Mouse (Mus musculus): ENCODE data around the gene Ttll13. TPM values are rescaled to one million over a fixed set of nuclear protein-coding genes. Genes with fewer than 3 reads are reported as not detected.

Ttll13 gene
- polyA plus RNA-seq, 1 experiment = 1.2 TPM

DNA sequence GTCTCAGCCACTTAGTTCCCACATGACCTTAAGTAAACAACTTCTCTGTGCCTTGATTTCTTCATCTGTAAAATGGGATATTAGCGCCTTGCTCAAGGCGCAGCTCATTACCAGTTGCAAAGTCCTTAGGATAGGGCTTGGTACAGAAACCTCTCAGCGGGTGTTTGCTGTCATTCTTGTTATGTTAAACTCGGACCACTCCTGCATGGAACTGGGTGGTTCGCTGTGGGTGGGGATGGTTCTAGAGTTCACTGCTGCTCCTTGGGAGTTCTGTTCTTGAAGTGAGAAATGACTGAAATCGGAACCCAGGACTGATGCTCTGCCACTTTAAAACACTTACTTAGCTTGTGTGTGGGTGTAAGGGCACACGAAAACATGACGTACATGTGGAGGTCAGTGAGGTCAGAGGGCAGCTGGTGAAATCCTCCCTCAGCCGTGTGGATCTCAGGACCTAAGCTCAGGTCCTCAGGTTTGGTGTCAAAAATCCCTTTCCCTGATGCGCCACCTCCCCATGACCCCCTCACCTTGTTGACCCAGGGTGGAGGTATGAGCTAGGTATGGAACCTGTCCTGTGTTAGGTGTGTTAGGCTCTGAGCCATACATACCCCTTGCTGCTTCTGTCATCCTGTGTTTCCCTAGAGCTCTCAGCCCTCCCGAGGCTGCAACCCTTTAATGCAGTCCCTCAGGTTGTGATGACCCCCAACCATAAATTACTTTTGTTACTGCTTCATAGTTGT, 46.2 kb upstream of the Ttll13 start:
- Histone ChIP-seq H3K4me1 (ENCODE audit: control insufficient read depth, insufficient read depth, low read length) (peaks cover 6% of the 10 kb centered on the region), H3K9me3 (replicated peaks; ENCODE audit: control insufficient read depth, insufficient read depth, low read length, poor library complexity, severe bottlenecking) (no peaks in the 10 kb centered on the region), H3K27ac (ENCODE audit: insufficient read depth, low read length) (peak overlapping the region; percentile 49), H3K4me3 (ENCODE audit: low read depth, low read length) (peak overlapping the region; percentile 20), H3K36me3 (ENCODE audit: control insufficient read depth, insufficient read depth, low read length, poor library complexity, severe bottlenecking) (peaks cover 13% of the 10 kb centered on the region; the same call in 1 of the 2 replicates), H3K27me3 (ENCODE audit: control insufficient read depth, insufficient read depth, low read length, poor library complexity, severe bottlenecking) (no peaks in the 10 kb centered on the region), H3K9ac (ENCODE audit: low read depth, poor library complexity, severe bottlenecking) (no peak overlapping the region)
- TF ChIP-seq CTCF (IDR thresholded peaks at IDR 0.05; ENCODE audit: low read depth, low read length) (no peak), EP300 (IDR thresholded peaks at IDR 0.05; ENCODE audit: insufficient read depth, low read depth, low read length) (peak; percentile 65; the same call in 1 of the 2 replicates), POLR2A (IDR thresholded peaks at IDR 0.05; ENCODE audit: insufficient read depth, low read length) (no peak)

DNA sequence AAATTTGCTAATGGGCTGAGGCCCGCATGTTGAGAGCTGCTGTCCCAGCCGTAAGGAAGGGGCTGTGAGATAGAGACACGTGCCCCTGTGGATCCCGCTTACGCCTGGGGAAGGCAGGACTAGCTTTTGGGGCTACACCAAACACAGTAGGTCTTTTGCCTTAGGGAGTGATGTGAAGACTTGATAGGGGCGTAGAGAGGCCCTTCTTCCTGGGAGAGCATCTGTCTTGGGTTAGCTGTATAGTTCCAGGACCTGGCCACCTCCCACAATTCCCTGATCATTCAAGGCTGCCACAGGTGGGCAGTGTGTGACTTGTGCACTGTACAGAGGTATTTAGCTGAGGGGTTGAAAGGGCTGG, 45.6 kb upstream of the Ttll13 start:
- H3K27me3 ChIP-seq (ENCODE audit: control insufficient read depth, insufficient read depth, low read length, poor library complexity, severe bottlenecking) = no peaks in the 10 kb centered on the region
- H3K9me3 ChIP-seq (replicated peaks; ENCODE audit: control insufficient read depth, insufficient read depth, low read length, poor library complexity, severe bottlenecking) = no peaks in the 10 kb centered on the region
- peaks cover 13% of the 10 kb centered on the region; the same call in 1 of the 2 replicates for H3K36me3 ChIP-seq (ENCODE audit: control insufficient read depth, insufficient read depth, low read length, poor library complexity, severe bottlenecking)
- TF ChIP-seq EP300 (IDR thresholded peaks at IDR 0.05; ENCODE audit: insufficient read depth, low read depth, low read length) = no peak
- no peak for TF ChIP-seq CTCF (IDR thresholded peaks at IDR 0.05; ENCODE audit: low read depth, low read length)
- no peak for TF ChIP-seq POLR2A (IDR thresholded peaks at IDR 0.05; ENCODE audit: insufficient read depth, low read length)
- no peak overlapping the region for H3K9ac ChIP-seq (ENCODE audit: low read depth, poor library complexity, severe bottlenecking)
- H3K4me3 ChIP-seq (ENCODE audit: low read depth, low read length) = peak overlapping the region; percentile 20; the same call in 1 of the 2 replicates
- H3K27ac ChIP-seq (ENCODE audit: insufficient read depth, low read length) = 0 out of 2 replicates have a peak overlapping the region, but pooled peaks have one; percentile 33
- H3K4me1 ChIP-seq (ENCODE audit: control insufficient read depth, insufficient read depth, low read length) = peaks cover 6% of the 10 kb centered on the region

DNA sequence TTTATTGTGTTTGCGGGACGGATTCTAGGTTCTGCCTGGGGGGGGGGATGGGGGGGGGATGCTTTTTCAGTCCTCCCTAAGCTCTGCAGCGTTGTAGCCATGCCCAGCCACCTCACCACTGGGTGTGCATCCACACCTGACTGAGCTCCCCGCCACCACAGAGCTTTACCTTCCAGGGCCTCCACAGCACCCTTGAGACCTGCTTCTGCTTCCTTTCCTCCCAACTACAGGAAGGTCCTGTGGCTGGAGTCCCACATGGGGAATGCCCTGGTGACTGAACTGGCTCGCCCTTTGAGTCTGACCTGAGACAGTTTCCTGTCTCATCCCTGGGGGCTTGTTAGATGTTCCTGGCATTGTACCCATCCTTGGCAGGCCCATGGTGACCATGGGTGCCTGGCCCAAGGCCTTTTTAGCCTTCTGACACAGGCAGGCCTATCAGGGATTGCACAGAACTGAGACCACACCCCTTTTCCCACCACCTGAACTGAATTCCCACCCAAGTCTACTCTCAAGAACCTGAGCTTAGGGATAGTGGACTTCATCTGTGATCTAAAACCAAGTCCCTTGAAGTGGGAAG, 45.1 kb upstream of the Ttll13 start:
- Histone ChIP-seq H3K27me3 (ENCODE audit: control insufficient read depth, insufficient read depth, low read length, poor library complexity, severe bottlenecking) (no peaks in the 10 kb centered on the region), H3K9me3 (replicated peaks; ENCODE audit: control insufficient read depth, insufficient read depth, low read length, poor library complexity, severe bottlenecking) (no peaks in the 10 kb centered on the region), H3K4me3 (ENCODE audit: low read depth, low read length) (no peak overlapping the region), H3K36me3 (ENCODE audit: control insufficient read depth, insufficient read depth, low read length, poor library complexity, severe bottlenecking) (peaks cover 13% of the 10 kb centered on the region; the same call in 1 of the 2 replicates), H3K9ac (ENCODE audit: low read depth, poor library complexity, severe bottlenecking) (no peak overlapping the region), H3K4me1 (ENCODE audit: control insufficient read depth, insufficient read depth, low read length) (peaks cover 10% of the 10 kb centered on the region), H3K27ac (ENCODE audit: insufficient read depth, low read length) (no peak overlapping the region)
- TF ChIP-seq POLR2A (IDR thresholded peaks at IDR 0.05; ENCODE audit: insufficient read depth, low read length) (no peak), CTCF (IDR thresholded peaks at IDR 0.05; ENCODE audit: low read depth, low read length) (no peak), EP300 (IDR thresholded peaks at IDR 0.05; ENCODE audit: insufficient read depth, low read depth, low read length) (no peak)

DNA sequence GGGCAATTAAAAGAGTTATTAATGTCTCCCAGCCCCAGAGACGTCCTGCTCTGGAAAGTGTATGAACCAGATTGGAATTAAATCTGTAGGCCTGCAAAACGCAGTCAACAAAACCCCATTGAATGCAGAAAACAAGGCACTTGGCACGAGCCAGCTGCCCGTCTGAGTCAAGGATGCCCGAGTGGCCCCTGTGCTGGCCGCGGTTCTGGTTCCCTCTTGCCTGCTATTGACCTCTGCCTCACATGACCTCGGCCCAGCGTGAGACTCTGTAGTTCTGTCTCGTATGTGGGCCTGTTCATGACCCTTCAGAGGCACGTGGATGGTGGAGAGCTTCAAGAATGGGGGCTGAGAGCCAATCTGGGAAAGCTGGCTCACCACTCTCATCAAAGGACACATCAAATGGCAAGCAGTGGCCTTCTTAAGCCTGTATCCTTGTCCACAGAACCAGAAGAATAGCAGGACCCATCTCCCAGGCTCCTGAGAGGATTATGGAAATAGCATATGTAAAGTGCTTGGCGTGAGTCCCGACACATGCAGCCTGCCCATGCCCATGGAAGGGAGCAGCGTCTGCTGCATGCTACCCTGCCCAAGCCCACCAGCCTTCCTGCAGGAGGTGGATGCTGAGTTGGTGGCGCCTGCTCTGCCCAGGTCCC, 44.2 kb upstream of the Ttll13 start:
- TF ChIP-seq POLR2A (IDR thresholded peaks at IDR 0.05; ENCODE audit: insufficient read depth, low read length) (no peak), CTCF (IDR thresholded peaks at IDR 0.05; ENCODE audit: low read depth, low read length) (no peak), EP300 (IDR thresholded peaks at IDR 0.05; ENCODE audit: insufficient read depth, low read depth, low read length) (no peak)
- Histone ChIP-seq H3K4me3 (ENCODE audit: low read depth, low read length) (no peak overlapping the region), H3K9ac (ENCODE audit: low read depth, poor library complexity, severe bottlenecking) (no peak overlapping the region), H3K4me1 (ENCODE audit: control insufficient read depth, insufficient read depth, low read length) (peaks cover 12% of the 10 kb centered on the region), H3K9me3 (replicated peaks; ENCODE audit: control insufficient read depth, insufficient read depth, low read length, poor library complexity, severe bottlenecking) (no peaks in the 10 kb centered on the region), H3K27ac (ENCODE audit: insufficient read depth, low read length) (no peak overlapping the region), H3K36me3 (ENCODE audit: control insufficient read depth, insufficient read depth, low read length, poor library complexity, severe bottlenecking) (peaks cover 13% of the 10 kb centered on the region; the same call in 1 of the 2 replicates), H3K27me3 (ENCODE audit: control insufficient read depth, insufficient read depth, low read length, poor library complexity, severe bottlenecking) (no peaks in the 10 kb centered on the region)

DNA sequence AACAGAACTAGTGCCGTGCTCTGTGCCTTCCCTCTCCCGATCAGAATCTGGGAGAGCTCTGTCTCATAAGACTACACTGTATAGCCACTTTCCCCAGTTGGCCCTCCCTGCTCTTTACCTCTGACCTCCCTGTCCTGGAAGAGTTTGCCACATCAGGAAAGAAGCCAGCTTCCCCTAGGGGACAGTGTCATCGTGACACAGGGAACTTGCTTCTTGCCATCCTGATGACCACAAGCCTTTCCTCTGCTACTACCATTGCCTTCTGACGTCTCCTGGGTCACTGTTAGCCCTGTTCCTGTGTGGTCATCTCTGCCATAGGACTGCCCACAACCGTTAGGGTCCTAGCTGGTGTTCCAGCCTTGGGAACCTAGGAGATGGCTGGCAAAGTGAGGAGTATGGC, 43.2 kb upstream of the Ttll13 start:
- Histone ChIP-seq H3K27me3 (ENCODE audit: control insufficient read depth, insufficient read depth, low read length, poor library complexity, severe bottlenecking) (no peaks in the 10 kb centered on the region), H3K9me3 (replicated peaks; ENCODE audit: control insufficient read depth, insufficient read depth, low read length, poor library complexity, severe bottlenecking) (no peaks in the 10 kb centered on the region), H3K36me3 (ENCODE audit: control insufficient read depth, insufficient read depth, low read length, poor library complexity, severe bottlenecking) (peaks cover 13% of the 10 kb centered on the region; the same call in 1 of the 2 replicates), H3K27ac (ENCODE audit: insufficient read depth, low read length) (no peak overlapping the region), H3K4me3 (ENCODE audit: low read depth, low read length) (no peak overlapping the region), H3K4me1 (ENCODE audit: control insufficient read depth, insufficient read depth, low read length) (peaks cover 14% of the 10 kb centered on the region), H3K9ac (ENCODE audit: low read depth, poor library complexity, severe bottlenecking) (no peak overlapping the region)
- TF ChIP-seq EP300 (IDR thresholded peaks at IDR 0.05; ENCODE audit: insufficient read depth, low read depth, low read length) (no peak), POLR2A (IDR thresholded peaks at IDR 0.05; ENCODE audit: insufficient read depth, low read length) (no peak), CTCF (IDR thresholded peaks at IDR 0.05; ENCODE audit: low read depth, low read length) (no peak)

Data from ES-Bruce4 (cell line).